Mouse (Mus musculus) small intestine, adult 2 months (tissue): ENCODE results near the gene Luc7l3.

Experiments
- CTCF ChIP-seq: fragments of 200-500 bp; IDR thresholded peaks from 2 replicates; pipeline ENCODE4 v1.5.1; 2012; ENCODE audit warnings: low read depth, mild to moderate bottlenecking, control low read depth, inconsistent platforms, low read length, moderate library complexity, mixed read lengths; ENCODE audit not compliant: insufficient replicate concordance, insufficient read length; ENCODE audit errors: extremely low read depth
- POLR2A ChIP-seq: fragments of 200-500 bp; IDR thresholded peaks from 2 replicates; pipeline ENCODE4 v1.6.1; 2012; ENCODE audit warnings: low read depth, mild to moderate bottlenecking, control low read depth, inconsistent platforms, low read length, moderate library complexity

DNA sequence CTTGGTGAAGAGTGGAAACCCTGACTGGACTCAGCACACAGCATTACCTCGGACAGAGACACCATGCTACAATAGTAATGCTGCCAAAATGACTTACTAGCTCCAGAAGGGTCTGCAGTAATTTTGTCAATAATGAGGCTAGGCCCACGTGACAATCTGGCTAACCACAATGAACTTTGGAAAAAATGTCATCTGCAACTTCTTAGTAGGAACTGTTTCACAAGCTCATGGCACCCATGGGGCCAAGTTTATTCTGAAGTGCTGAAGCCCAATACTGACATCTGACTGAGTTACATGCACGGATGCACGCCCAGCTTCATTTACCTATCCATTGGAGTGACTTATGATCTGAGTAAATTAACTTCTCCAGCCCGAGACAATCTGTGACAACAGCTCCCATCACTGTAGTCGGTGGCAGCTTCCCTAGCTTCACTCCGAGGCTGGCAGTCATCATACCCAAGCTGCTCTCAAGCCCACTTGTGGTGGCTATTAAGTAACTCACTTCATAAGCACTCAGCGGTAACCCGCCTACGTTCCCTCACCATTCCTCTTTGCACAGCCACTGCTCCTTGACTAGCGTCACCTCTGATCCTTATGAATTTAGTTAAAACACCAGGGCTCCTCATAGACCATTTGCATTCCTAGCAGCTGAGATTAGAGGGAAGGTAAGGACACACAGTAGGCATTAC lies 35.8 kb downstream of the Luc7l3 start:
- TF ChIP-seq POLR2A (no peak), CTCF (no peak)
